Mouse (Mus musculus) midbrain, embryonic 12.5 days (tissue): ENCODE measurements around the gene Hoxc8. TPM values are rescaled to one million over a fixed set of nuclear protein-coding genes. Genes with fewer than 3 reads are reported as not detected.

Experiments used
- ATAC-seq: fragments of 200-750 bp; cut with Nextera tagmentation; 2 replicates; pipeline ENCODE4 v1.8.0; 2017; ENCODE audit warnings: low read depth, moderate TSS enrichment, moderate library complexity; ENCODE audit not compliant: low FRiP score
- H3K27ac ChIP-seq: fragments of 300-500 bp; sonication (generic); replicated peaks from 2 replicates; pipeline ENCODE4 v1.5.1; 2016; ENCODE audit warnings: mild to moderate bottlenecking
- H3K27me3 ChIP-seq: fragments of 300-500 bp; sonication (generic); 2 replicates; pipeline ENCODE4 v1.6.1; 2016; ENCODE audit warnings: mild to moderate bottlenecking
- H3K36me3 ChIP-seq: fragments of 300-500 bp; sonication (generic); 2 replicates; pipeline ENCODE4 v1.6.1; 2016
- H3K4me1 ChIP-seq: fragments of 300-500 bp; sonication (generic); 2 replicates; pipeline ENCODE4 v1.6.1; 2016
- H3K4me2 ChIP-seq: fragments of 300-500 bp; sonication (generic); replicated peaks from 2 replicates; pipeline ENCODE4 v1.6.1; 2016; ENCODE audit warnings: mild to moderate bottlenecking, moderate library complexity
- H3K4me3 ChIP-seq: fragments of 300-500 bp; sonication (generic); 2 replicates; pipeline ENCODE4 v1.5.1; 2016; ENCODE audit warnings: mild to moderate bottlenecking
- H3K9ac ChIP-seq: fragments of 300-500 bp; sonication (generic); replicated peaks from 2 replicates; pipeline ENCODE4 v1.6.1; 2016; ENCODE audit warnings: mild to moderate bottlenecking, moderate library complexity
- H3K9me3 ChIP-seq: fragments of 300-500 bp; sonication (generic); 2 replicates; pipeline ENCODE4 v1.6.1; 2016; ENCODE audit warnings: mild to moderate bottlenecking
- WGBS: fragments of 180-500 bp; shearing (Covaris S2); methylation state at CpG from one replicate; pipeline ENCODE4 v1.1.7; 2016; 5-methylcytosine and 5-hydroxymethylcytosine counted together
- polyA plus RNA-seq: library from polyadenylated mRNA; unstranded; fragments of >200 nt; fragmentation: Nextera tagmentation; extraction: Ambion mirVana; gene quantifications from 2 replicates; pipeline ENCODE4 v1.2.1, GENCODE M21; 2016

Hoxc8 gene
- polyA plus RNA-seq, 1 experiment from 2014 or later = not detected

- 1% methylated on average over 19 of the region's 19 CpGs for WGBS
- Histone ChIP-seq H3K4me2 (no peak overlapping the region), H3K36me3 (no peaks in the 10 kb centered on the region), H3K9me3 (no peaks in the 10 kb centered on the region), H3K9ac (no peak overlapping the region), H3K4me3 (no peak overlapping the region), H3K4me1 (0 out of 2 replicates have a peak, but pooled peaks cover 2% of the 10 kb centered on the region), H3K27me3 (peaks cover 99% of the 10 kb centered on the region), H3K27ac (no peak overlapping the region)
- no peak for ATAC-seq
Measured at GRCm38 (mm10) chr15:103015406-103016166, 25.2 kb downstream of the Hoxc8 start.

GRCm38 (mm10) chr15:103018636-103019035, 28.2 kb downstream of the Hoxc8 start, which contains the start of gene Hoxc4:
Hoxc4 (plus strand) TSS chr15:103018934.
- 3% methylated on average over 9 of the region's 9 CpGs for WGBS
- H3K9me3 ChIP-seq = no peaks in the 10 kb centered on the region
- ATAC-seq = no peak
- H3K27me3 ChIP-seq = peaks cover 99% of the 10 kb centered on the region
- no peaks in the 10 kb centered on the region for H3K36me3 ChIP-seq
- no peak within 1 kb of the TSS for H3K9ac ChIP-seq
- no peak within 1 kb of the TSS for H3K4me3 ChIP-seq
- no peak within 1 kb of the TSS for H3K27ac ChIP-seq
- no peak within 1 kb of the TSS for H3K4me2 ChIP-seq
- H3K4me1 ChIP-seq = 0 out of 2 replicates have a peak, but pooled peaks cover 2% of the 10 kb centered on the region

GRCm38 (mm10) chr15:103020899-103021418, 30.6 kb downstream of the Hoxc8 start:
- H3K27me3 ChIP-seq = peaks cover 98% of the 10 kb centered on the region
- no peak overlapping the region for H3K4me2 ChIP-seq
- no peak for ATAC-seq
- WGBS = under 1% methylated on average over 8 of the region's 8 CpGs
- no peaks in the 10 kb centered on the region for H3K36me3 ChIP-seq
- no peaks in the 10 kb centered on the region for H3K9me3 ChIP-seq
- no peak overlapping the region for H3K27ac ChIP-seq
- H3K9ac ChIP-seq = no peak overlapping the region
- no peak overlapping the region for H3K4me3 ChIP-seq
- no peaks in the 10 kb centered on the region for H3K4me1 ChIP-seq

- H3K27ac ChIP-seq = no peak overlapping the region
- H3K4me3 ChIP-seq = no peak overlapping the region
- H3K4me2 ChIP-seq = no peak overlapping the region
- H3K4me1 ChIP-seq = no peaks in the 10 kb centered on the region
- ATAC-seq = no peak
- no peak overlapping the region for H3K9ac ChIP-seq
- H3K27me3 ChIP-seq = peaks cover 98% of the 10 kb centered on the region
- H3K9me3 ChIP-seq = no peaks in the 10 kb centered on the region
- WGBS = 8% methylated on average over 8 of the region's 8 CpGs
- no peaks in the 10 kb centered on the region for H3K36me3 ChIP-seq
Measured at GRCm38 (mm10) chr15:103021544-103021943, 31.1 kb downstream of the Hoxc8 start.

GRCm38 (mm10) chr15:103024131-103024530, 33.7 kb downstream of the Hoxc8 start:
- H3K4me2 ChIP-seq = no peak overlapping the region
- H3K4me1 ChIP-seq = no peaks in the 10 kb centered on the region
- ATAC-seq = no peak
- no peaks in the 10 kb centered on the region for H3K36me3 ChIP-seq
- no peak overlapping the region for H3K9ac ChIP-seq
- no peaks in the 10 kb centered on the region for H3K9me3 ChIP-seq
- 11% methylated on average over 2 of the region's 2 CpGs for WGBS
- H3K4me3 ChIP-seq = no peak overlapping the region
- peaks cover 98% of the 10 kb centered on the region for H3K27me3 ChIP-seq
- H3K27ac ChIP-seq = no peak overlapping the region

- no peaks in the 10 kb centered on the region for H3K4me1 ChIP-seq
- H3K4me3 ChIP-seq = no peak overlapping the region
- no peaks in the 10 kb centered on the region for H3K9me3 ChIP-seq
- H3K9ac ChIP-seq = no peak overlapping the region
- H3K27me3 ChIP-seq = peaks cover 91% of the 10 kb centered on the region
- no peak overlapping the region for H3K4me2 ChIP-seq
- ATAC-seq = no peak
- WGBS = under 1% methylated on average over 43 of the region's 43 CpGs
- no peak overlapping the region for H3K27ac ChIP-seq
- H3K36me3 ChIP-seq = no peaks in the 10 kb centered on the region
Measured at GRCm38 (mm10) chr15:103027266-103028235, 37.1 kb downstream of the Hoxc8 start.

- 12% methylated on average over 9 of the region's 9 CpGs for WGBS
- Histone ChIP-seq H3K4me2 (no peak overlapping the region), H3K9me3 (no peaks in the 10 kb centered on the region), H3K27me3 (peaks cover 91% of the 10 kb centered on the region), H3K4me1 (no peaks in the 10 kb centered on the region), H3K36me3 (no peaks in the 10 kb centered on the region), H3K27ac (no peak overlapping the region), H3K4me3 (no peak overlapping the region), H3K9ac (no peak overlapping the region)
- no peak for ATAC-seq
Measured at GRCm38 (mm10) chr15:103028916-103029512, 38.6 kb downstream of the Hoxc8 start.

- Histone ChIP-seq H3K36me3 (no peaks in the 10 kb centered on the region), H3K4me2 (no peak overlapping the region), H3K4me3 (no peak overlapping the region), H3K4me1 (no peaks in the 10 kb centered on the region), H3K9me3 (no peaks in the 10 kb centered on the region), H3K9ac (no peak overlapping the region), H3K27me3 (peaks cover 91% of the 10 kb centered on the region), H3K27ac (no peak overlapping the region)
- WGBS = 1% methylated on average over 8 of the region's 8 CpGs
- no peak for ATAC-seq
Measured at GRCm38 (mm10) chr15:103030142-103030541, 39.7 kb downstream of the Hoxc8 start.

GRCm38 (mm10) chr15:103032167-103032566, 41.8 kb downstream of the Hoxc8 start:
- Histone ChIP-seq H3K27me3 (peaks cover 93% of the 10 kb centered on the region), H3K4me3 (no peak overlapping the region), H3K9ac (no peak overlapping the region), H3K27ac (no peak overlapping the region), H3K4me2 (no peak overlapping the region), H3K36me3 (no peaks in the 10 kb centered on the region), H3K4me1 (no peaks in the 10 kb centered on the region), H3K9me3 (no peaks in the 10 kb centered on the region)
- WGBS = 0% methylated on average over 2 of the region's 3 CpGs
- no peak for ATAC-seq

GRCm38 (mm10) chr15:103032646-103033575, 42.5 kb downstream of the Hoxc8 start:
- 1% methylated on average over 26 of the region's 26 CpGs for WGBS
- no peaks in the 10 kb centered on the region for H3K4me1 ChIP-seq
- no peak for ATAC-seq
- H3K36me3 ChIP-seq = no peaks in the 10 kb centered on the region
- H3K9ac ChIP-seq = no peak overlapping the region
- no peak overlapping the region for H3K27ac ChIP-seq
- H3K4me3 ChIP-seq = no peak overlapping the region
- no peaks in the 10 kb centered on the region for H3K9me3 ChIP-seq
- H3K4me2 ChIP-seq = no peak overlapping the region
- peaks cover 93% of the 10 kb centered on the region for H3K27me3 ChIP-seq
